Mouse (Mus musculus): ENCODE measurements at regions not wholly inside any gene's neighbourhood (a gene's known extent, or its start where the extent isn't known, plus 50 kb on each side); places are given as distances from the start of the nearest gene placed in this dataset.

- TF ChIP-seq CTCF (IDR thresholded peaks at IDR 0.05; ENCODE audit: low read depth, low read length): no peak
- TF ChIP-seq POLR2A (IDR thresholded peaks at IDR 0.05; ENCODE audit: extremely low read depth, insufficient read depth, low read length): no peak
These were observed 440.8 kb upstream of the Trpc7 start for GRCm38 (mm10) chr13:57336596-57336995.

Measured in liver, adult 2 months (tissue).